Mouse (Mus musculus): ENCODE measurements at regions not wholly inside any gene's neighbourhood (a gene's known extent, or its start where the extent isn't known, plus 50 kb on each side); places are given as distances from the start of the nearest gene placed in this dataset. TPM values are rescaled to one million over a fixed set of nuclear protein-coding genes. Genes with fewer than 3 reads are reported as not detected.

GRCm38 (mm10) chr1:136788979-136789513, 164.3 kb downstream of the Zfp281 start:
- no peaks in the 10 kb centered on the region for H3K36me3 ChIP-seq (ENCODE audit: control insufficient read depth, insufficient read depth, low read length)
- TF ChIP-seq POLR2A (IDR thresholded peaks at IDR 0.05; ENCODE audit: borderline replicate concordance, extremely low read depth, insufficient read depth, insufficient read length) = no peak

GRCm38 (mm10) chr1:136791641-136792040, 166.9 kb downstream of the Zfp281 start:
- Histone ChIP-seq H3K4me1 (ENCODE audit: control insufficient read depth, insufficient read depth, low read length) (no peaks in the 10 kb centered on the region), H3K9me3 (ENCODE audit: control insufficient read depth, low read length) (no peaks in the 10 kb centered on the region), H3K4me2 (replicated peaks; ENCODE audit: low read depth, low read length, severe bottlenecking) (no peak overlapping the region), H3K9ac (ENCODE audit: low read depth, low read length, severe bottlenecking) (no peak overlapping the region), H3K4me3 (replicated peaks; ENCODE audit: low read length) (no peak overlapping the region), H3K27ac (replicated peaks; ENCODE audit: low read depth, low read length) (no peak overlapping the region), H3K27me3 (ENCODE audit: control insufficient read depth, insufficient read depth, low read length) (no peaks in the 10 kb centered on the region), H3K36me3 (ENCODE audit: control insufficient read depth, insufficient read depth, low read length) (no peaks in the 10 kb centered on the region)
- DNase-seq (ENCODE audit: low spot score) (no peak), ATAC-seq (ENCODE audit: low FRiP score, low read depth) (no peak)
- 75% methylated on average over 1 of the region's 1 CpGs for WGBS
- no peak for TF ChIP-seq POLR2A (IDR thresholded peaks at IDR 0.05; ENCODE audit: borderline replicate concordance, extremely low read depth, insufficient read depth, insufficient read length)

More at GRCm38 (mm10) chr1:136788979-136789513, 164.3 kb downstream of the Zfp281 start:
- Histone ChIP-seq H3K27ac (replicated peaks; ENCODE audit: low read depth, low read length) (no peak overlapping the region), H3K27me3 (ENCODE audit: control insufficient read depth, insufficient read depth, low read length) (no peaks in the 10 kb centered on the region), H3K4me3 (replicated peaks; ENCODE audit: low read length) (no peak overlapping the region), H3K4me1 (ENCODE audit: control insufficient read depth, insufficient read depth, low read length) (no peaks in the 10 kb centered on the region), H3K9ac (ENCODE audit: low read depth, low read length, severe bottlenecking) (no peak overlapping the region), H3K9me3 (ENCODE audit: control insufficient read depth, low read length) (no peaks in the 10 kb centered on the region), H3K4me2 (replicated peaks; ENCODE audit: low read depth, low read length, severe bottlenecking) (no peak overlapping the region)
- DNase-seq (ENCODE audit: low spot score) (no peak), ATAC-seq (ENCODE audit: low FRiP score, low read depth) (no peak)
- 74% methylated on average over 28 of the region's 30 CpGs for WGBS

Small RNA genes lying in the stretch of these regions (microRNA-seq; reads per million reads assigned to microRNA genes)
- not detected for gene Gm22132

Measured in limb, embryonic 14.5 days (tissue).